Mouse (Mus musculus): ENCODE data around the gene Defa22.
"Not testable (repeated sequence)": the region's sequence is repeated elsewhere in the genome, so short reads cannot be mapped to it uniquely, and the experiment has no call there.

The Defa22 gene

DNA sequence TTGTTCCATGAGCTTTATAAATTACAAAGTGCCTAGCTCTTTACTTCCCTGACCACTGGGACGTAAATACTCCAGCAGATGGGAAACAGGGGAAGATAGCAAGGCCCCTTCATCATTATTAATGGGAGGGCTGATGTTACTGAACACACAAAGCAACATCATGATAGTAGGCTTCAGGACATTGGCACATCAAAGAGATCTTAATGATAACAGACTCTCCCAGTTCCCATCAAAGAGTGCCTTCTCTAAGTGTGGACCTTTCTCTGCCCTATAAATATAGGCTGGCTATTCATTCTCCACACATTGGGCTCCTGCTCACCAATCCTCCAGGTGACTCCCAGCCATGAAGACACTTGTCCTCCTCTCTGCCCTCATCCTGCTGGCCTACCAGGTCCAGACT lies at the start of gene Defa22:
Gene Defa22 (plus strand): TSS at position 301 of the 400 bp plus-strand sequence.
- DNase-seq = not testable (repeated sequence)

DNA sequence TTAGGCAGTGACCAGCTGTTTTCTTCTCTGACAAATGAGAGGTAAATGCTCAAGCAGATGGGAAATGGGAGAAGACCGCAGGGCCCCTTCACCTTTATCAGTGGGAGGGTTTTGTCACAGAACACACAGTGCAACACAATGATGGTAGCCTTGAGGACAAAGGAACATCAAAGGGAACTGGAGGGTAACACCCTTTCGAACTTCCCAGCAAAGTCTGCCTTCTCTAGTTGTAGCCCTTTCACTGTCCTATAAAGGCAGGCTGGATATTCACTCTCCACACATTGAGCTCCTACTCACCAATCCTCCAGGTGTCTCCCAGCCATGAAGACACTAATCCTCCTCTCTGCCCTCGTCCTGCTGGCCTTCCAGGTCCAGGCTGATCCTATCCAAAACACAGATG lies 27.7 kb upstream of the Defa22 start, which contains the start of gene Defa30:
Gene Defa30 (plus strand): TSS at position 301 of the 400 bp plus-strand sequence.
- DNase-seq = not testable (repeated sequence)

DNA sequence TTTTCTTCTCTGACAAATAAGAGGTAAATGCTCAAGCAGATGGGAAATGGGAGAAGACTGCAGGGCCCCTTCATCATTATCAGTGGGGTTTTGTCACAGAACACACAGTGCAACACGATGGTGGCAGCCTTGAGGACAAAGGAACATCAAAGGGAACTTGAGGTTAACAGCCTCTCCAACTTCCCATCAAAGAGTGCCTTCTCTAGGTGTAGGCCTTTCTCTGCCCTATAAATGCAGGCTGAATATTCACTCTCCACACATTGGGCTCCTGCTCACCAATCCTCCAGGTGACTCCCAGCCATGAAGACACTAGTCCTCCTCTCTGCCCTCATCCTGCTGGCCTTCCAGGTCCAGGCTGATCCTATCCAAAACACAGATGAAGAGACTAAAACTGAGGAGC lies 29.2 kb downstream of the Defa22 start, which contains the start of gene Defa31:
Gene Defa31 (plus strand): TSS at position 301 of the 400 bp plus-strand sequence.
- not testable (repeated sequence) for DNase-seq

DNA sequence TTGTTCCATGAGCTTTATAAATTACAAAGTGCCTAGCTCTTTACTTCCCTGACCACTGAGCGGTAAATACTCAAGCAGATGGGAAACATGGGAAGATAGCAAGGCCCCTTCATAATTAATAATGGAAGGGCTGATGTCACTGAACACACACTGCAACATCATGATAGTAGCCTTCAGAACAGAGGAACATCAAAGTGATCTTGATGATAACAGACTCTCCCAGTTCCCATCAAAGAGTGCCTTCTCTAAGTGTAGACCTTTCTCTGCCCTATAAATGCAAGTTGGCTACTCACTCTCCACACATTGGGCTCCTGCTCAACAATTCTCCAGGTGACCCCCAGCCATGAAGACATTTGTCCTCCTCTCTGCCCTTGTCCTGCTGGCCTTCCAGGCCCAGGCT lies 39.2 kb downstream of the Defa22 start, which contains the start of gene Gm15293:
Gene Gm15293 (plus strand): TSS at position 301 of the 400 bp plus-strand sequence.
- DNase-seq = not testable (repeated sequence)

Data from kidney, adult 9 months (tissue).